Mouse (Mus musculus) spleen, adult 2 months (tissue): Measurements from ENCODE around the gene Pex6.

Source experiments
- CTCF ChIP-seq: fragments of 200-500 bp; IDR thresholded peaks from 2 replicates; pipeline ENCODE4 v1.5.1; 2011; ENCODE audit warnings: mild to moderate bottlenecking, inconsistent platforms; ENCODE audit not compliant: insufficient read depth, insufficient read length, insufficient replicate concordance; ENCODE audit errors: extremely low read depth
- POLR2A ChIP-seq: fragments of 200-500 bp; IDR thresholded peaks from 2 replicates; pipeline ENCODE4 v1.6.1; 2011; ENCODE audit warnings: low read depth, low read length, inconsistent platforms

GRCm38 (mm10) chr17:46685913-46686312, 25.4 kb upstream of the Pex6 start:
- TF ChIP-seq CTCF = no peak
- no peak for TF ChIP-seq POLR2A
